Mouse (Mus musculus): Measurements from ENCODE around the gene Baiap2l1. TPM values are rescaled to one million over a fixed set of nuclear protein-coding genes. Genes with fewer than 3 reads are reported as not detected.

The Baiap2l1 gene
- polyA plus RNA-seq, 1 experiment from 2014 or later, result 13.2 TPM

DNA sequence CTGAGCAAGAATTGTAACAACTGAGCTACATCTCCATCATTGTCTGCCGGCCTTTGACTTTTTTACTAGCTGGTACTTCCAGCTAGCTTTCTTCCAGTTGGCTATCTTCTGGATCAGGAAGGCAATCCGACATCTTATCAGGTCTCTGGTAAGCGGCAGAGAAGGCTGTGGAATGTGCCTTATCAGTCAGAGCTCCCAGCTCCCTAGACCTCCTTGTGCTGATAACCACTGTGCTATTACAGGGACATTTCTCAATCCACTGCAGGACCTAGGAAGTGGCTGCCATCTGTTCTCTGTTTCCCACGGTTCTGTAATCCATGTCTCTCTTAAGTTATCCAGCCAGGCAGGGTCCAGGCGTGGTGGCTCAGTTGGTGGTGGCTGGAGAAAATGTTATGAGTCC is 86.1 kb downstream of the Baiap2l1 start:
- Histone ChIP-seq H3K9me3 (ENCODE audit: control insufficient read depth, low read length) (no peaks in the 10 kb centered on the region), H3K4me3 (ENCODE audit: low read length) (no peak overlapping the region), H3K27ac (ENCODE audit: low read depth, low read length) (no peak overlapping the region), H3K36me3 (ENCODE audit: control insufficient read depth, insufficient read depth, low read length) (peaks cover 27% of the 10 kb centered on the region), H3K9ac (ENCODE audit: low read depth, low read length) (no peak overlapping the region), H3K27me3 (ENCODE audit: control insufficient read depth, insufficient read depth, low read length) (no peaks in the 10 kb centered on the region), H3K4me1 (ENCODE audit: control insufficient read depth, insufficient read depth, low read length) (no peaks in the 10 kb centered on the region), H3K4me2 (replicated peaks; ENCODE audit: low read depth, low read length) (no peak overlapping the region)
- ATAC-seq (ENCODE audit: low FRiP score, low TSS enrichment), result no peak
- WGBS, result 57% methylated on average over 5 of the region's 5 CpGs

DNA sequence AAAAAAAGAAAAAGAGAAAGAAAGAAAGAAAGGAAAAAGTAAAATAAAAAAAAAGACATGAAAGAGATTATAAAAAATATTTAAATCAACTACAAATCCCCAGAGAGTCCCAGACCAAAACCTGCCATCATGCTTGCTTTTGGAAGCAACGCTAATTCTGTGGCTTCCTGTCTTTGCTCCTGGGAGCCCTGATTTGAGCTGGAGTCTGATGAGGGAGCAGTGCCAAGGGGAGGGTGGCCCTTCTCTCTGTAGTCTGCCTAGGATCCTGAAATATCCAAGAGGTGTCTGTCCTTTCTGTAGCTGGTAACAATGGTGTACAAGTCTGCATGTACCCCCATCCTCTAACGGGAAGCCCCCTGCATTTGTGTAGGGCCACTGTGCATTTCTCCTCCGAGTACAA is 86.8 kb downstream of the Baiap2l1 start:
- no peaks in the 10 kb centered on the region for H3K9me3 ChIP-seq (ENCODE audit: control insufficient read depth, low read length)
- peaks cover 30% of the 10 kb centered on the region for H3K36me3 ChIP-seq (ENCODE audit: control insufficient read depth, insufficient read depth, low read length)
- no peak overlapping the region for H3K4me3 ChIP-seq (ENCODE audit: low read length)
- no peak overlapping the region for H3K27ac ChIP-seq (ENCODE audit: low read depth, low read length)
- H3K4me1 ChIP-seq (ENCODE audit: control insufficient read depth, insufficient read depth, low read length), result no peaks in the 10 kb centered on the region
- no peak overlapping the region for H3K4me2 ChIP-seq (replicated peaks; ENCODE audit: low read depth, low read length)
- WGBS, result 85% methylated on average over 3 of the region's 3 CpGs
- no peaks in the 10 kb centered on the region for H3K27me3 ChIP-seq (ENCODE audit: control insufficient read depth, insufficient read depth, low read length)
- no peak for ATAC-seq (ENCODE audit: low FRiP score, low TSS enrichment)
- H3K9ac ChIP-seq (ENCODE audit: low read depth, low read length), result no peak overlapping the region

DNA sequence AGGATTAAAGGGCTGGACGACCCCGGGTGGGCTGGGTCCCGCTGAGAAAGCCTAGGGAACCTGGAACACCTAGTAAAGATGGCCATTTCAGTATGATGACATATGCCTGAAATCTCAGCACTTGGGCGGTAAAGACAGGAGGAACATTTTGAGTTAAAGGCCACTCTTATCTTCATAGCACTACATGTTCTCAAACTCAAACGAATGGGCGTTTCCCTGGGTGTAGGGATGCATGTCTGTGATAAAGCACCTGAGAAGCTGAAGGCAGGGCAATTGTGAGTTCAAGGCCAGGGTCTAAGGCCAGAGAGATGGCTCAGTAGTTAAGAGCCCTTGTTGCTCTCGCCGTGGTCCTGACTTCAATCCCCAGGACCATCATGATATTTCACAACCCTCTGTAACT is 87.5 kb downstream of the Baiap2l1 start:
- no peak overlapping the region for H3K4me2 ChIP-seq (replicated peaks; ENCODE audit: low read depth, low read length)
- no peak for ATAC-seq (ENCODE audit: low FRiP score, low TSS enrichment)
- no peak overlapping the region for H3K9ac ChIP-seq (ENCODE audit: low read depth, low read length)
- H3K27me3 ChIP-seq (ENCODE audit: control insufficient read depth, insufficient read depth, low read length), result no peaks in the 10 kb centered on the region
- no peak overlapping the region for H3K4me3 ChIP-seq (ENCODE audit: low read length)
- H3K27ac ChIP-seq (ENCODE audit: low read depth, low read length), result no peak overlapping the region
- WGBS, result 93% methylated on average over 8 of the region's 8 CpGs
- H3K36me3 ChIP-seq (ENCODE audit: control insufficient read depth, insufficient read depth, low read length), result peaks cover 36% of the 10 kb centered on the region
- no peaks in the 10 kb centered on the region for H3K4me1 ChIP-seq (ENCODE audit: control insufficient read depth, insufficient read depth, low read length)
- no peaks in the 10 kb centered on the region for H3K9me3 ChIP-seq (ENCODE audit: control insufficient read depth, low read length)

DNA sequence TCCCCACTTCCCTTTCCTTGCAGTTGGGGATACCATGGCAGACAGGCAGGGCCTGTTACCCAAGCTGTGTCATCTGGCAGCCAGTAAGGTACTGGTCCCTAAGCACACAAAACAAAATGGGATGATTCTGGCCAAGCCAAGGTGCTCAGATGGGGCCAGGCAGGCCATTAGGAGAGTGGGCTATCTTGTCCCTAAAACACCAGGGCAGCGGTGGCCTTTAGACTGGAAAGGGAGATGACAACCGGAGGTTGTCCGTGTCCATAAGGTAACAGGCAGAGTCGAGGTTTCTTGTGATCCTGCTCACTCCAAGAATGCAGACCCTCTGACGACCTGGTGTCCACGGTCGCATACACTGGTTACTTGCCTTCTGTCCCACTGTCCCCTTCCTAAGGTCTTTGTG is 88.0 kb downstream of the Baiap2l1 start:
- H3K27me3 ChIP-seq (ENCODE audit: control insufficient read depth, insufficient read depth, low read length), result no peaks in the 10 kb centered on the region
- no peak overlapping the region for H3K4me3 ChIP-seq (ENCODE audit: low read length)
- H3K9ac ChIP-seq (ENCODE audit: low read depth, low read length), result no peak overlapping the region
- no peak overlapping the region for H3K27ac ChIP-seq (ENCODE audit: low read depth, low read length)
- H3K36me3 ChIP-seq (ENCODE audit: control insufficient read depth, insufficient read depth, low read length), result peaks cover 38% of the 10 kb centered on the region
- H3K4me2 ChIP-seq (replicated peaks; ENCODE audit: low read depth, low read length), result no peak overlapping the region
- ATAC-seq (ENCODE audit: low FRiP score, low TSS enrichment), result no peak
- H3K4me1 ChIP-seq (ENCODE audit: control insufficient read depth, insufficient read depth, low read length), result no peaks in the 10 kb centered on the region
- H3K9me3 ChIP-seq (ENCODE audit: control insufficient read depth, low read length), result no peaks in the 10 kb centered on the region
- 89% methylated on average over 7 of the region's 7 CpGs for WGBS

DNA sequence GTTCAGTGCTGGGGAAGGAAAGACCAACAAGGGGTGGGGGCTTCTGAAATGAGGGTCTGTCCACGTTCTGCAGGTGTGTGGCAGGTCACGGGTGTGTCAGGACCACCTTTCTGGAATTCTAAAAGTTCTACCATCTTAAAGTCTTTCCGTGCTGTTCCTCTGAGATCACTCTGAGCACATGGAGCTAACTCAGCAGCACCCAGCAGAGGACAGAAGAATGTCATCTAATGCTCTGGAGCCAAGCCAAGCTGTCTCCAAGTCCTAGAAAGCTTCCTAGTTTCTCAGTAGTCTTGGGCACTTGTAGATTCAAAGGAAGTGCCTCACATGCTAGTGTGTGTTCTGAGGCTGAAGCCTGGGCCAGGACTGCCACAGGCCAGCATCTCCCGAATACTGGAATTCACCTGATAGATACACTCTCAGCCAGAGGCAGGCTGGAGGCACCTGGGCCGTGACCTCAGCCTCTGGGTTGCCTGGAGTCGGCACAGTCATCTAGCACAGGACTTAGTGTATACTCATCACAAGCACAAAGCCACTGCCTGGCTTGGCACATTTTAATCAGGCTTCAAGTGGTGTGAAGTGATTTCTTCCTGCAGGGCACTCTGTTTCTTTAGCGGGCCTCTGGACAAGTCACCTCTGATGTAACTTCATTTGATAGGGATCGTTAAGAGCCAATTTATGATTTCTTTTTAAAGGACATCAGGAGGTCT is 90.2 kb downstream of the Baiap2l1 start:
- Histone ChIP-seq H3K36me3 (ENCODE audit: control insufficient read depth, insufficient read depth, low read length) (peaks cover 49% of the 10 kb centered on the region), H3K27ac (ENCODE audit: low read depth, low read length) (no peak overlapping the region), H3K4me3 (ENCODE audit: low read length) (no peak overlapping the region), H3K4me2 (replicated peaks; ENCODE audit: low read depth, low read length) (no peak overlapping the region), H3K9me3 (ENCODE audit: control insufficient read depth, low read length) (no peaks in the 10 kb centered on the region), H3K4me1 (ENCODE audit: control insufficient read depth, insufficient read depth, low read length) (0 out of 2 replicates have a peak, but pooled peaks cover 3% of the 10 kb centered on the region), H3K27me3 (ENCODE audit: control insufficient read depth, insufficient read depth, low read length) (no peaks in the 10 kb centered on the region), H3K9ac (ENCODE audit: low read depth, low read length) (no peak overlapping the region)
- WGBS, result 73% methylated on average over 8 of the region's 8 CpGs
- ATAC-seq (ENCODE audit: low FRiP score, low TSS enrichment), result no peak

DNA sequence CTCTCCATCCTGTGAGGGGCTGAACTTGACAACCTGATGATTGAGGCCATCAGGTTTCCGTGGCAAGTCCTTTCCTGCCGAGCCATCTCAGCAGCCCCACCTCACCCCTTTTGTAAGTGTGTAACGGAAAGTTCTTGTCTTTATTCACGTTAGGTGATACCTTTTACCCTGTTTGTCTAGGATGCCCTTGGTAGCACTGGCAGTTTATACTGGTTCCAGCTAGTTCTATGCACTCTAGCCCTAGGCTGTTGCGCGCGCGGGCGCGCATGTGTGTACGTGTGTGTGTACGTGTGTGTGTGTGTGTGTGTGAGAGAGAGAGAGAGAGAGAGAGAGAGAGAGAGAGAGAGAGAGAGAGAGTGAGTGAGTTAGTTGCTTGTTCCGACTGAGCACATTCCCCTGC is 94.4 kb downstream of the Baiap2l1 start:
- H3K4me2 ChIP-seq (replicated peaks; ENCODE audit: low read depth, low read length), result no peak overlapping the region
- no peak overlapping the region for H3K9ac ChIP-seq (ENCODE audit: low read depth, low read length)
- no peaks in the 10 kb centered on the region for H3K9me3 ChIP-seq (ENCODE audit: control insufficient read depth, low read length)
- no peak overlapping the region for H3K27ac ChIP-seq (ENCODE audit: low read depth, low read length)
- no peak for ATAC-seq (ENCODE audit: low FRiP score, low TSS enrichment)
- peaks cover 17% of the 10 kb centered on the region for H3K4me1 ChIP-seq (ENCODE audit: control insufficient read depth, insufficient read depth, low read length)
- peaks cover 58% of the 10 kb centered on the region for H3K36me3 ChIP-seq (ENCODE audit: control insufficient read depth, insufficient read depth, low read length)
- no peaks in the 10 kb centered on the region for H3K27me3 ChIP-seq (ENCODE audit: control insufficient read depth, insufficient read depth, low read length)
- 75% methylated on average over 13 of the region's 13 CpGs for WGBS
- no peak overlapping the region for H3K4me3 ChIP-seq (ENCODE audit: low read length)

DNA sequence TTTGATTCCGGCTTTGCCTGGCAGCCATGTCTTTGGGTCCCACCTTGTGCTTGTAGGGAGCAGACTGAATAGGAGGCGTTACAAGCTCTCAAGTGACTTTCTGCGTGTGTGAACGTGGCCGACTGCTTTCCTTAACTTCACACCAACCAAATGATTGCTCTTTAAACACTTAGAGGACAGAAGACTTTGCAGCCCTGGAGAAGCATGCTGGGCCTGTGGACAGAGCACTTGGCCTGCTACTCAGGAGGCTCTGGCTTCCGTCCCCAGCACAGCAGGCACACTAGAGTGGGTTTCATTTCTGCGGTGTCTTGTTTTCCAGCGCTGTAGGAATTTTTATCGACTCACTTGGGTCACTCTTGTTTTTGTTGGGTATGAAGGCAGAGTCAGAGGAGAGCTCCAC is 94.8 kb downstream of the Baiap2l1 start:
- H3K4me1 ChIP-seq (ENCODE audit: control insufficient read depth, insufficient read depth, low read length), result peaks cover 21% of the 10 kb centered on the region
- peaks cover 53% of the 10 kb centered on the region for H3K36me3 ChIP-seq (ENCODE audit: control insufficient read depth, insufficient read depth, low read length)
- H3K27me3 ChIP-seq (ENCODE audit: control insufficient read depth, insufficient read depth, low read length), result no peaks in the 10 kb centered on the region
- WGBS, result 62% methylated on average over 9 of the region's 9 CpGs
- H3K9ac ChIP-seq (ENCODE audit: low read depth, low read length), result no peak overlapping the region
- no peak overlapping the region for H3K4me3 ChIP-seq (ENCODE audit: low read length)
- ATAC-seq (ENCODE audit: low FRiP score, low TSS enrichment), result no peak
- H3K9me3 ChIP-seq (ENCODE audit: control insufficient read depth, low read length), result no peaks in the 10 kb centered on the region
- no peak overlapping the region for H3K4me2 ChIP-seq (replicated peaks; ENCODE audit: low read depth, low read length)
- 0 out of 2 replicates have a peak overlapping the region, but pooled peaks have one; percentile 59 for H3K27ac ChIP-seq (ENCODE audit: low read depth, low read length)

DNA sequence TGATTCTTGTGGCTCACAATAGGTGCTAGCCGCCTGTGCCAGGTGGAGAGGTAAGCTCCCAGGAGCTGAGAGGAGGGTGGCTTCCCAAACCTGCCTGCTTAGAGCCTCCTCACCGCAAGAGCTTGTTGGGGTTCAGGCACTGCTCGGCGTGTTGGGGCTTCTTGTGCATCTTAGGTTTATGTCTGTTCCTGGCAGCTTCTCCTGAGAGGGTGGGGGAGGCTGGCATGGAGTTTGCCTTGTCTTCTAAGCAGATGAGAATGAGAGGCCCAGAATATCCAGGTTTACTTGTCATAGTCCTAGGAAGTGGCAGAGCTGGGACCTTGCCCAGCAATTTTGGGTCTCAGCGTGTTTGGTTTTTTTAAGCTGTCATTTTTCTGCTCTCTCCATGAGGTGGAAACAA is 96.1 kb downstream of the Baiap2l1 start:
- Histone ChIP-seq H3K27ac (ENCODE audit: low read depth, low read length) (no peak overlapping the region), H3K9ac (ENCODE audit: low read depth, low read length) (no peak overlapping the region), H3K36me3 (ENCODE audit: control insufficient read depth, insufficient read depth, low read length) (peaks cover 41% of the 10 kb centered on the region), H3K4me1 (ENCODE audit: control insufficient read depth, insufficient read depth, low read length) (peaks cover 33% of the 10 kb centered on the region), H3K4me2 (replicated peaks; ENCODE audit: low read depth, low read length) (no peak overlapping the region), H3K9me3 (ENCODE audit: control insufficient read depth, low read length) (no peaks in the 10 kb centered on the region), H3K27me3 (ENCODE audit: control insufficient read depth, insufficient read depth, low read length) (no peaks in the 10 kb centered on the region), H3K4me3 (ENCODE audit: low read length) (no peak overlapping the region)
- ATAC-seq (ENCODE audit: low FRiP score, low TSS enrichment), result no peak
- WGBS, result 92% methylated on average over 5 of the region's 5 CpGs

DNA sequence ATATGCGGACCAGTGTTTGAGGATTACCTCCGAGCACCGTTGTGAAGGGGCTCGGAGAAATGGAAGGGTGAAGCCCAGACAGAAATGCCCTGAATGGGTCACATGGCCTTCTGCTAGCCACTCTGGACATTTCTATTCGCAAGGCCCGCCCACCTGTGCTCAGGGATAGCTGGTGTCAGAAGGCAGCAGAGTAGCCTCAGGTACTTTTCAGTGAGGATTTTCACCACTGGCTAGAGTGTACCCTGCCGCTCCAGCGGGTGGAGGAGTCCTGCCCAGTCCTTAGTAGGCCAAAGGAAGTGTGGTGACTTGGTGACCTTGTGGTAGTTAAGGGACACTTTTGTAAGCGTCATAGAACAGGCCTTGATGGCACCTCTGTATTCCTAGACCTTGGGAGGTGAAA is 96.6 kb downstream of the Baiap2l1 start:
- Histone ChIP-seq H3K36me3 (ENCODE audit: control insufficient read depth, insufficient read depth, low read length) (peaks cover 36% of the 10 kb centered on the region), H3K27ac (ENCODE audit: low read depth, low read length) (no peak overlapping the region), H3K9me3 (ENCODE audit: control insufficient read depth, low read length) (no peaks in the 10 kb centered on the region), H3K9ac (ENCODE audit: low read depth, low read length) (no peak overlapping the region), H3K27me3 (ENCODE audit: control insufficient read depth, insufficient read depth, low read length) (no peaks in the 10 kb centered on the region), H3K4me1 (ENCODE audit: control insufficient read depth, insufficient read depth, low read length) (peaks cover 37% of the 10 kb centered on the region), H3K4me2 (replicated peaks; ENCODE audit: low read depth, low read length) (no peak overlapping the region), H3K4me3 (ENCODE audit: low read length) (no peak overlapping the region)
- ATAC-seq (ENCODE audit: low FRiP score, low TSS enrichment), result no peak
- 86% methylated on average over 9 of the region's 9 CpGs for WGBS

Data from kidney, embryonic 14.5 days (tissue).